Mouse (Mus musculus) olfactory bulb, adult 2 months (tissue): ENCODE data around the gene Plscr3. TPM values are rescaled to one million over a fixed set of nuclear protein-coding genes. Genes with fewer than 3 reads are reported as not detected.
A peak's percentile ranks its signal among the peaks of the same experiment; 100 is the strongest.

ENCODE experiments used
- H3K27ac ChIP-seq: fragments of 200-500 bp; 2 replicates; pipeline ENCODE4 v1.5.1; 2012; ENCODE audit warnings: low read depth, low read length; ENCODE audit not compliant: insufficient read depth
- H3K4me1 ChIP-seq: fragments of 200-500 bp; 2 replicates; pipeline ENCODE4 v1.6.1; 2012; ENCODE audit warnings: low read length; ENCODE audit not compliant: control insufficient read depth, insufficient read depth
- H3K4me3 ChIP-seq: fragments of 200-500 bp; 2 replicates; pipeline ENCODE4 v1.5.1; 2012; ENCODE audit warnings: mild to moderate bottlenecking, low read depth, low read length, moderate library complexity; ENCODE audit not compliant: insufficient read depth
- CTCF ChIP-seq: fragments of 200-500 bp; IDR thresholded peaks from 2 replicates; pipeline ENCODE4 v1.5.1; 2012; ENCODE audit warnings: low read depth, mild to moderate bottlenecking, low read length, moderate library complexity; ENCODE audit not compliant: insufficient read depth
- POLR2A ChIP-seq: fragments of 200-500 bp; IDR thresholded peaks from 2 replicates; pipeline ENCODE4 v1.6.1; 2012; ENCODE audit warnings: mild to moderate bottlenecking, low read depth, low read length, moderate library complexity; ENCODE audit not compliant: insufficient read depth
- WGBS: fragments of 180-500 bp; shearing (Covaris S2); methylation state at CpG from one replicate; pipeline ENCODE4 v1.1.7; 2018; 5-methylcytosine and 5-hydroxymethylcytosine counted together
- polyA plus RNA-seq: library from polyadenylated mRNA; stranded (reverse); fragments of >200 nt; gene quantifications from 2 replicates; pipeline ENCODE4 v1.2.4, GENCODE M21; 2012; ENCODE audit warnings: low replicate concordance; ENCODE audit not compliant: missing spikeins, insufficient read depth, insufficient read length

The Plscr3 gene
- polyA plus RNA-seq, 1 experiment = not detected

- Histone ChIP-seq H3K27ac (peak within 1 kb of the TSS; percentile 84), H3K4me1 (peaks cover 28% of the 10 kb centered on the region), H3K4me3 (peak within 1 kb of the TSS; percentile 89)
- TF ChIP-seq CTCF (no peak), POLR2A (peak; percentile 74)
- WGBS = under 1% methylated on average over 31 of the region's 32 CpGs
Measured at GRCm38 (mm10) chr11:69837604-69837951, 8.6 kb upstream of the Plscr3 start, which contains the start of gene Nlgn2. TSS of gene Nlgn2 (minus strand) at chr11:69837784.

GRCm38 (mm10) chr11:69837952-69838713 lies 8.0 kb upstream of the Plscr3 start, which contains the start of gene Tmem256:
TSS of gene Tmem256 (plus strand) at chr11:69838514.
- H3K4me1 ChIP-seq = peaks cover 28% of the 10 kb centered on the region
- no peak for TF ChIP-seq CTCF
- TF ChIP-seq POLR2A = peak; percentile 87
- H3K27ac ChIP-seq = peak within 1 kb of the TSS; percentile 84
- under 1% methylated on average over 34 of the region's 34 CpGs for WGBS
- H3K4me3 ChIP-seq = peak within 1 kb of the TSS; percentile 89

- Histone ChIP-seq H3K4me1 (peaks cover 25% of the 10 kb centered on the region), H3K4me3 (peak overlapping the region; percentile 78), H3K27ac (peak overlapping the region; percentile 84)
- TF ChIP-seq CTCF (no peak), POLR2A (no peak)
- WGBS = 0% methylated on average over 7 of the region's 7 CpGs
Measured at GRCm38 (mm10) chr11:69838714-69839104, 7.5 kb upstream of the Plscr3 start.

GRCm38 (mm10) chr11:69846738-69847688 lies 837 bp downstream of the Plscr3 start:
- H3K4me1 ChIP-seq = peaks cover 14% of the 10 kb centered on the region
- TF ChIP-seq POLR2A (0 out of 2 replicates have a peak, but pooled peaks have one; percentile 9), CTCF (no peak)
- 17% methylated on average over 37 of the region's 37 CpGs for WGBS

GRCm38 (mm10) chr11:69848021-69848420 lies 1.8 kb downstream of the Plscr3 start:
- Histone ChIP-seq H3K4me3 (no peak overlapping the region), H3K27ac (no peak overlapping the region), H3K4me1 (peaks cover 14% of the 10 kb centered on the region)
- WGBS = 96% methylated on average over 6 of the region's 6 CpGs
- TF ChIP-seq POLR2A (no peak), CTCF (no peak)

More at GRCm38 (mm10) chr11:69846738-69847688, 837 bp downstream of the Plscr3 start:
- Histone ChIP-seq H3K27ac (no peak overlapping the region; the same call in 1 of the 2 replicates), H3K4me3 (peak overlapping the region; percentile 71)

GRCm38 (mm10) chr11:69849128-69849527 lies 3.0 kb downstream of the Plscr3 start:
- Histone ChIP-seq H3K4me3 (no peak overlapping the region), H3K27ac (no peak overlapping the region), H3K4me1 (peaks cover 14% of the 10 kb centered on the region)
- WGBS = 83% methylated on average over 9 of the region's 9 CpGs
- no peak for TF ChIP-seq POLR2A
- no peak for TF ChIP-seq CTCF

GRCm38 (mm10) chr11:69849884-69850283 lies 3.7 kb downstream of the Plscr3 start:
- no peak for TF ChIP-seq CTCF
- Histone ChIP-seq H3K27ac (no peak overlapping the region), H3K4me3 (no peak overlapping the region), H3K4me1 (peaks cover 14% of the 10 kb centered on the region)
- 94% methylated on average over 15 of the region's 15 CpGs for WGBS

- no peak for TF ChIP-seq POLR2A
- no peak for TF ChIP-seq CTCF
- 63% methylated on average over 8 of the region's 8 CpGs for WGBS
- no peak overlapping the region for H3K27ac ChIP-seq
- peaks cover 14% of the 10 kb centered on the region for H3K4me1 ChIP-seq
- no peak overlapping the region for H3K4me3 ChIP-seq
Measured at GRCm38 (mm10) chr11:69850754-69851153, 4.6 kb downstream of the Plscr3 start.
